Mouse (Mus musculus): ENCODE measurements around the gene Rps11. TPM values are rescaled to one million over a fixed set of nuclear protein-coding genes. Genes with fewer than 3 reads are reported as not detected.
"Not testable (repeated sequence)": the region's sequence is repeated elsewhere in the genome, so short reads cannot be mapped to it uniquely, and the experiment has no call there.

Rps11 gene
- polyA plus RNA-seq, 1 experiment from 2014 or later, result 1,484 TPM

GRCm38 (mm10) chr7:45128624-45129246, 4.5 kb upstream of the Rps11 start, which contains the start of gene Rpl13a:
Gene Rpl13a, minus strand, starts transcription at chr7:45128761.
- under 1% methylated on average over 48 of the region's 48 CpGs for WGBS
- peak within 1 kb of the TSS; percentile 91 for H3K27ac ChIP-seq
- peak within 1 kb of the TSS; percentile 69 for H3K4me2 ChIP-seq
- ATAC-seq (ENCODE audit: insufficient number of reproducible peaks, low FRiP score, low TSS enrichment, low read depth), result peak; percentile 94
- H3K36me3 ChIP-seq, result peaks cover 26% of the 10 kb centered on the region
- H3K27me3 ChIP-seq, result no peaks in the 10 kb centered on the region
- H3K9me3 ChIP-seq, result no peaks in the 10 kb centered on the region
- peak within 1 kb of the TSS; percentile 90 for H3K4me3 ChIP-seq
- peak within 1 kb of the TSS; percentile 96 for H3K9ac ChIP-seq
- peaks cover 38% of the 10 kb centered on the region for H3K4me1 ChIP-seq

- Histone ChIP-seq H3K27ac (peak overlapping the region; percentile 91), H3K9me3 (no peaks in the 10 kb centered on the region), H3K4me3 (peak overlapping the region; percentile 90), H3K9ac (peak overlapping the region; percentile 96), H3K4me2 (peak overlapping the region; percentile 69), H3K36me3 (peaks cover 31% of the 10 kb centered on the region), H3K27me3 (no peaks in the 10 kb centered on the region), H3K4me1 (peaks cover 45% of the 10 kb centered on the region)
- WGBS, result 1% methylated on average over 6 of the region's 6 CpGs
- ATAC-seq (ENCODE audit: insufficient number of reproducible peaks, low FRiP score, low TSS enrichment, low read depth), result no peak
These were observed 3.5 kb upstream of the Rps11 start for GRCm38 (mm10) chr7:45127700-45128224.

- Histone ChIP-seq H3K36me3 (peaks cover 37% of the 10 kb centered on the region), H3K4me2 (peak overlapping the region; percentile 69), H3K9ac (peak overlapping the region; percentile 96), H3K27ac (peak overlapping the region; percentile 91), H3K27me3 (no peaks in the 10 kb centered on the region), H3K4me3 (peak overlapping the region; percentile 90), H3K9me3 (no peaks in the 10 kb centered on the region), H3K4me1 (peaks cover 51% of the 10 kb centered on the region)
- ATAC-seq (ENCODE audit: insufficient number of reproducible peaks, low FRiP score, low TSS enrichment, low read depth), result no peak
- 34% methylated on average over 21 of the region's 21 CpGs for WGBS
These were observed 2.8 kb upstream of the Rps11 start for GRCm38 (mm10) chr7:45126844-45127699.

GRCm38 (mm10) chr7:45126147-45126843, 2.1 kb upstream of the Rps11 start:
- H3K27me3 ChIP-seq, result no peaks in the 10 kb centered on the region
- peak overlapping the region; percentile 96; the same call in 1 of the 2 replicates for H3K9ac ChIP-seq
- H3K4me3 ChIP-seq, result peak overlapping the region; percentile 90
- H3K9me3 ChIP-seq, result no peaks in the 10 kb centered on the region
- H3K4me2 ChIP-seq, result peak overlapping the region; percentile 69
- H3K4me1 ChIP-seq, result peaks cover 59% of the 10 kb centered on the region
- peak overlapping the region; percentile 91 for H3K27ac ChIP-seq
- no peak for ATAC-seq (ENCODE audit: insufficient number of reproducible peaks, low FRiP score, low TSS enrichment, low read depth)
- peaks cover 45% of the 10 kb centered on the region for H3K36me3 ChIP-seq
- 70% methylated on average over 17 of the region's 17 CpGs for WGBS

- Histone ChIP-seq H3K27ac (peak overlapping the region; percentile 91; the same call in 1 of the 2 replicates), H3K4me1 (peaks cover 63% of the 10 kb centered on the region), H3K4me2 (peak overlapping the region; percentile 20; the same call in 1 of the 2 replicates), H3K36me3 (peaks cover 51% of the 10 kb centered on the region)
- H3K9ac ChIP-seq; ATAC-seq (ENCODE audit: insufficient number of reproducible peaks, low FRiP score, low TSS enrichment, low read depth); H3K27me3 ChIP-seq; H3K4me3 ChIP-seq; H3K9me3 ChIP-seq: not testable (repeated sequence)
- 61% methylated on average over 5 of the region's 5 CpGs for WGBS
These were observed 1.4 kb upstream of the Rps11 start for GRCm38 (mm10) chr7:45125649-45126048.

GRCm38 (mm10) chr7:45125144-45125600, 933 bp upstream of the Rps11 start:
- Histone ChIP-seq H3K9me3 (no peaks in the 10 kb centered on the region), H3K27me3 (no peaks in the 10 kb centered on the region), H3K27ac (peak overlapping the region; percentile 89), H3K9ac (no peak overlapping the region), H3K4me2 (peak overlapping the region; percentile 38; the same call in 1 of the 2 replicates), H3K4me1 (peaks cover 63% of the 10 kb centered on the region), H3K36me3 (peaks cover 56% of the 10 kb centered on the region), H3K4me3 (peak overlapping the region; percentile 89; the same call in 1 of the 2 replicates)
- no peak for ATAC-seq (ENCODE audit: insufficient number of reproducible peaks, low FRiP score, low TSS enrichment, low read depth)
- 15% methylated on average over 7 of the region's 7 CpGs for WGBS

GRCm38 (mm10) chr7:45123186-45123570, 1.1 kb downstream of the Rps11 start:
- H3K27ac ChIP-seq, result peak overlapping the region; percentile 89
- 15% methylated on average over 12 of the region's 12 CpGs for WGBS
- H3K9me3 ChIP-seq, result no peaks in the 10 kb centered on the region

GRCm38 (mm10) chr7:45122561-45123185, 1.6 kb downstream of the Rps11 start:
- peaks cover 54% of the 10 kb centered on the region for H3K4me1 ChIP-seq
- H3K27ac ChIP-seq, result peak overlapping the region; percentile 89
- H3K36me3 ChIP-seq, result peaks cover 69% of the 10 kb centered on the region
- 78% methylated on average over 15 of the region's 15 CpGs for WGBS
- no peaks in the 10 kb centered on the region for H3K9me3 ChIP-seq
- ATAC-seq (ENCODE audit: insufficient number of reproducible peaks, low FRiP score, low TSS enrichment, low read depth), result no peak
- H3K27me3 ChIP-seq, result no peaks in the 10 kb centered on the region
- peak overlapping the region; percentile 67 for H3K4me2 ChIP-seq
- H3K4me3 ChIP-seq, result peak overlapping the region; percentile 89
- peak overlapping the region; percentile 95; the same call in 1 of the 2 replicates for H3K9ac ChIP-seq

More at GRCm38 (mm10) chr7:45123186-45123570, 1.1 kb downstream of the Rps11 start:
- H3K4me1 ChIP-seq, result peaks cover 54% of the 10 kb centered on the region
- H3K9ac ChIP-seq, result peak overlapping the region; percentile 95
- no peak for ATAC-seq (ENCODE audit: insufficient number of reproducible peaks, low FRiP score, low TSS enrichment, low read depth)
- H3K4me2 ChIP-seq, result peak overlapping the region; percentile 67
- peak overlapping the region; percentile 89 for H3K4me3 ChIP-seq
- no peaks in the 10 kb centered on the region for H3K27me3 ChIP-seq
- peaks cover 69% of the 10 kb centered on the region for H3K36me3 ChIP-seq

- peaks cover 48% of the 10 kb centered on the region for H3K4me1 ChIP-seq
- no peaks in the 10 kb centered on the region for H3K9me3 ChIP-seq
- no peak overlapping the region; the same call in 1 of the 2 replicates for H3K27ac ChIP-seq
- ATAC-seq (ENCODE audit: insufficient number of reproducible peaks, low FRiP score, low TSS enrichment, low read depth), result no peak
- H3K4me3 ChIP-seq, result no peak overlapping the region
- peak overlapping the region; percentile 21; the same call in 1 of the 2 replicates for H3K9ac ChIP-seq
- no peak overlapping the region for H3K4me2 ChIP-seq
- peaks cover 63% of the 10 kb centered on the region for H3K36me3 ChIP-seq
- no peaks in the 10 kb centered on the region for H3K27me3 ChIP-seq
These were observed 2.3 kb downstream of the Rps11 start for GRCm38 (mm10) chr7:45121966-45122365.

- no peak overlapping the region; the same call in 1 of the 2 replicates for H3K27ac ChIP-seq
- H3K27me3 ChIP-seq, result no peaks in the 10 kb centered on the region
- H3K9ac ChIP-seq, result 0 out of 2 replicates have a peak overlapping the region, but pooled peaks have one; percentile 21
- no peak overlapping the region for H3K4me3 ChIP-seq
- H3K4me2 ChIP-seq, result no peak overlapping the region
- H3K4me1 ChIP-seq, result peaks cover 43% of the 10 kb centered on the region
- 54% methylated on average over 8 of the region's 8 CpGs for WGBS
- H3K36me3 ChIP-seq, result peaks cover 58% of the 10 kb centered on the region
- ATAC-seq (ENCODE audit: insufficient number of reproducible peaks, low FRiP score, low TSS enrichment, low read depth), result no peak
- H3K9me3 ChIP-seq, result no peaks in the 10 kb centered on the region
These were observed 2.8 kb downstream of the Rps11 start for GRCm38 (mm10) chr7:45121404-45121803.

All from limb, embryonic 15.5 days (tissue).